Mouse (Mus musculus): ENCODE results near the gene Tlr2.
"Not testable (repeated sequence)": the region's sequence is repeated elsewhere in the genome, so short reads cannot be mapped to it uniquely, and the experiment has no call there.

DNA sequence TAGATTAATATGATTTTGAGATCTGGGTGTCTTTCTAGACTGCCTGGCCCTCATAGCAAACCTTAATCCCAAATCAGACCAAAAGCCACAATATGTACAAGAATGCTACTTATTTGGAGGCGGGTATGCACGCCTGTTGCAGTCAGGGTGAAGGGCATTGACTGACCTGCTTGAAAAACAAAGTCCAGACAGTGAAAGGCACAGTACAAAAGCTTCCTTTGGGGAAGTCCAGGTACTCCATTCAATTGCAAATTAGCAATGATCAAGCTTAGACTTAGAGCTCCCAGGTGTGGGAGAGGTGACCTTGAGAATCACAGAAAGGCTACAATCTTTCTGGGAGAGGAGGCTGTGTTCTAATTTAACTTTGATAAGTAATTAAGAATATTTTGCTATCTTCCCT, 31.3 kb upstream of the Tlr2 start:
- not testable (repeated sequence) for TF ChIP-seq POLR2A (IDR thresholded peaks at IDR 0.05; ENCODE audit: control insufficient read depth in 1 of 2, insufficient read depth in 1 of 2, low read depth in 1 of 2, low read length in 2 of 2, poor library complexity in 1 of 2); TAL1 (IDR thresholded peaks at IDR 0.05; ENCODE audit: low read length); USF2 (IDR thresholded peaks at IDR 0.05; ENCODE audit: borderline replicate concordance in 1 of 2, insufficient read depth in 1 of 2, low read depth in 1 of 2, low read length in 2 of 2); CTCF (IDR thresholded peaks at IDR 0.05 in 2 of 3, conservative IDR thresholded peaks at IDR 0.05 in 1 of 3; ENCODE audit: control insufficient read depth in 1 of 3, insufficient read depth in 1 of 3, low read depth in 2 of 3, low read length in 3 of 3, poor library complexity in 1 of 3, severe bottlenecking in 1 of 3); USF1 (IDR thresholded peaks at IDR 0.05; ENCODE audit: low read depth, low read length)

All from MEL (cell line).